Mouse (Mus musculus) central nervous system, embryonic 11.5 days (tissue): ENCODE results near the gene Grid2ip. TPM values are rescaled to one million over a fixed set of nuclear protein-coding genes. Genes with fewer than 3 reads are reported as not detected.

Experiments used
- polyA plus RNA-seq: library from polyadenylated mRNA; depleted of rRNA; stranded (reverse); fragments of >200 nt; gene quantifications from 2 replicates; pipeline ENCODE4 v1.2.3, GENCODE M21; 2012; rRNA removed

Gene Grid2ip
- polyA plus RNA-seq: 0.82 and 0.89 TPM in 2 replicates

GRCm38 (mm10) chr5:143356686-143357388, at the start of gene Grid2ip:
Gene Grid2ip (plus strand): TSS chr5:143357338.

GRCm38 (mm10) chr5:143314730-143315513, 42.2 kb upstream of the Grid2ip start, which contains the start of gene E130309D02Rik:
Gene E130309D02Rik (minus strand): TSS chr5:143315360.

GRCm38 (mm10) chr5:143328690-143329495, 28.2 kb upstream of the Grid2ip start, which contains the start of gene Zdhhc4:
Gene Zdhhc4 (minus strand): TSS chr5:143329256.

GRCm38 (mm10) chr5:143403221-143404147, 46.3 kb downstream of the Grid2ip start, which contains the start of gene Kdelr2:
Gene Kdelr2 (plus strand): TSS chr5:143403838.

Other genes with a start within 250 kb of the Grid2ip start
- 25.2 and 31.8 TPM in 2 replicates for gene Rnf216, start 244.3 kb upstream of the Grid2ip start, polyA plus RNA-seq
- gene Olfr718-ps1, start 209.8 kb upstream of the Grid2ip start, polyA plus RNA-seq: not detected in 2 replicates
- 15.5 and 19.2 TPM in 2 replicates for gene Rbak, start 176.6 kb upstream of the Grid2ip start, polyA plus RNA-seq
- not detected in 2 replicates for gene Spdye4b, start 176.3 kb upstream of the Grid2ip start, polyA plus RNA-seq
- not detected in 2 replicates for gene Spdye4a, start 130.4 kb upstream of the Grid2ip start, polyA plus RNA-seq
- gene Zfp12, start 122.2 kb upstream of the Grid2ip start, polyA plus RNA-seq: 29.6 and 33.9 TPM in 2 replicates
- 12.2 and 21.6 TPM in 2 replicates for gene Zfp316, start 87.3 kb upstream of the Grid2ip start, polyA plus RNA-seq
- gene Zfp853, start 63.7 kb upstream of the Grid2ip start, polyA plus RNA-seq: 0.61 and 1.2 TPM in 2 replicates
- gene E130309D02Rik, start 42.0 kb upstream of the Grid2ip start, polyA plus RNA-seq: 31.9 and 33.7 TPM in 2 replicates
- 43.6 and 58.9 TPM in 2 replicates for gene Zdhhc4, start 28.1 kb upstream of the Grid2ip start, polyA plus RNA-seq
- gene Kdelr2, start 46.5 kb downstream of the Grid2ip start, polyA plus RNA-seq: 61.5 and 90.0 TPM in 2 replicates
- gene Daglb, start 107.2 kb downstream of the Grid2ip start, polyA plus RNA-seq: 9.7 and 11.2 TPM in 2 replicates
- gene Rac1, start 170.7 kb downstream of the Grid2ip start, polyA plus RNA-seq: 322 and 463 TPM in 2 replicates